Mouse (Mus musculus) erythroid progenitor cell, adult 5-6 weeks (primary cell): ENCODE measurements around the gene Hadhb. TPM values are rescaled to one million over a fixed set of nuclear protein-coding genes. Genes with fewer than 3 reads are reported as not detected.

Source experiments
- ATAC-seq: replicated peaks from 2 replicates; pipeline ENCODE4 v1.8.0; 2016; ENCODE audit warnings: moderate number of reproducible peaks, mild to moderate bottlenecking, moderate TSS enrichment, inconsistent platforms; ENCODE audit not compliant: poor library complexity, low FRiP score, severe bottlenecking
- total RNA-seq, 2 experiments: library from RNA; stranded (forward) in 1 of 2; stranded (reverse) in 1 of 2; fragments of 150-400 nt in 1 of 2; fragments of 186-747, 209-891 nt in 1 of 2; gene quantifications; 2 replicates each; pipeline versions ENCODE4 v1.2.3 to v1.2.4; 2015 to 2017; ENCODE audit warnings: low replicate concordance in 2 of 2

The Hadhb gene
- total RNA-seq, 2 experiments from 2014 or later: 34.8 to 49.9 TPM

GRCm38 (mm10) chr5:30126756-30127155, 28.3 kb upstream of the Hadhb start:
- ATAC-seq: no peak

- ATAC-seq: no peak
Measured at GRCm38 (mm10) chr5:30127921-30128597, 27.0 kb upstream of the Hadhb start.

GRCm38 (mm10) chr5:30128680-30129079, 26.4 kb upstream of the Hadhb start:
- no peak for ATAC-seq

GRCm38 (mm10) chr5:30131246-30131645, 23.8 kb upstream of the Hadhb start:
- no peak for ATAC-seq

GRCm38 (mm10) chr5:30132173-30132572, 22.9 kb upstream of the Hadhb start:
- no peak for ATAC-seq

- no peak for ATAC-seq
Measured at GRCm38 (mm10) chr5:30135711-30136231, 19.3 kb upstream of the Hadhb start.

GRCm38 (mm10) chr5:30137271-30137670, 17.8 kb upstream of the Hadhb start:
- no peak for ATAC-seq

GRCm38 (mm10) chr5:30138193-30138592, 16.9 kb upstream of the Hadhb start:
- ATAC-seq: no peak

- no peak for ATAC-seq
Measured at GRCm38 (mm10) chr5:30146526-30146925, 8.5 kb upstream of the Hadhb start.

- ATAC-seq: no peak
Measured at GRCm38 (mm10) chr5:30148133-30148920, 6.7 kb upstream of the Hadhb start.

- no peak for ATAC-seq
Measured at GRCm38 (mm10) chr5:30152007-30152406, 3.0 kb upstream of the Hadhb start.

GRCm38 (mm10) chr5:30152413-30152812, 2.6 kb upstream of the Hadhb start:
- no peak for ATAC-seq

- no peak for ATAC-seq
Measured at GRCm38 (mm10) chr5:30153222-30153621, 1.8 kb upstream of the Hadhb start.

- no peak for ATAC-seq
Measured at GRCm38 (mm10) chr5:30154013-30154412, 1.0 kb upstream of the Hadhb start.

GRCm38 (mm10) chr5:30155395-30155792, 346 bp downstream of the Hadhb start:
- peak; percentile 33 for ATAC-seq

GRCm38 (mm10) chr5:30155821-30156629, 977 bp downstream of the Hadhb start:
- peak; percentile 25 for ATAC-seq

- ATAC-seq: no peak
Measured at GRCm38 (mm10) chr5:30159601-30160000, 4.6 kb downstream of the Hadhb start.

- ATAC-seq: no peak
Measured at GRCm38 (mm10) chr5:30161836-30162235, 6.8 kb downstream of the Hadhb start.

GRCm38 (mm10) chr5:30162339-30162738, 7.3 kb downstream of the Hadhb start:
- no peak for ATAC-seq

- ATAC-seq: no peak
Measured at GRCm38 (mm10) chr5:30165234-30165946, 10.3 kb downstream of the Hadhb start.
